Mouse (Mus musculus) lung, postnatal 36 days (tissue): ENCODE measurements around the gene Psen2.

Experiments
- DNase-seq: peaks from one replicate; pipeline ENCODE4 v3.0.0; 2022; ENCODE audit warnings: mixed read lengths

The Psen2 gene

DNA sequence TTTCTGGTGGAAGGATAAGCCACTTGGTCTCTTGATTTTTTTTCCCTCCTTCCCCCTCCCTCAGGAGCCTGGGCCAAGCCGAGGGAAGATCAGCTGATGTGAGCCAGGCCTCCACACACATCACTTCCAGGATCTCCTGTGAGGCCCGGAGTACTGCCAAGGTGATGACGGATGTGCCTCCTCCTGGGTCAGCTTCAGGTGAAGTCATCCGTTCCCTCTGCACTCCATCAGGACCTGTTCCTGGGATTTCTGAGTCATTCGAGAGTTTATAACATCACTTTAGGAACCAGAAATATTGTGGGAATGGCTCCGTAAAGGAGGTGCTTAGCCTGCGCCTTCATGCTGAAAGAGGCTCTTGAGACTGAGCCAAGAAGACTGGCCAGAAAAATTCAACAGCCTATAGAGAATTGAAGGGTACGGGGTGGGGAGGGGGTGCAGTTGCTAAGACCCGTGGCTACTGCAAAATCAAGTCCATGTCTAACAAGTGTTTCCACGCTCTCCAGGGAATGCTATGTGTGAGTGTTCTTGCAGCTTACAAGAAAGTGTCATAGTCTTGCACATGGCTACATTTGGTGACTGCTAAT lies 11.6 kb upstream of the Psen2 start:
- no peak for DNase-seq

DNA sequence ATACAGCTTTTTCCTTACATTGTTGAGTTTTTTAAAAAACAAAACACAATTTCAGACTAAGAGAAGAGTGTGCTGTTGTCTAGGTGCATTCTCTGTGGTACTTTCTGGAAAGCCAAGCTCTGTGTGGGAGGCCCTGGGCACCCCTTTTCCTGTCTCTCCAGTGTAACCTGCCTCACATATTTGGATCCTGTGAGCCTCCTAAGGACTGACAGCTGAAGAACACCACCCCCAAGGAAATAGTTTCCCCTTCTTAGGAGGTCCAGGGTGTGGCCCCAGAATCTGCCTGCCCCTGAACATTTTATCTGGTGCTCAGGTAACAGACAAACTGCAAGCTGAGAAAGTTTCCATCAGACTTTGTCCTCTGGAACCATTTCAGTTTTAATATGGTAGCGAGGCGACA lies 5.8 kb upstream of the Psen2 start:
- DNase-seq: no peak

DNA sequence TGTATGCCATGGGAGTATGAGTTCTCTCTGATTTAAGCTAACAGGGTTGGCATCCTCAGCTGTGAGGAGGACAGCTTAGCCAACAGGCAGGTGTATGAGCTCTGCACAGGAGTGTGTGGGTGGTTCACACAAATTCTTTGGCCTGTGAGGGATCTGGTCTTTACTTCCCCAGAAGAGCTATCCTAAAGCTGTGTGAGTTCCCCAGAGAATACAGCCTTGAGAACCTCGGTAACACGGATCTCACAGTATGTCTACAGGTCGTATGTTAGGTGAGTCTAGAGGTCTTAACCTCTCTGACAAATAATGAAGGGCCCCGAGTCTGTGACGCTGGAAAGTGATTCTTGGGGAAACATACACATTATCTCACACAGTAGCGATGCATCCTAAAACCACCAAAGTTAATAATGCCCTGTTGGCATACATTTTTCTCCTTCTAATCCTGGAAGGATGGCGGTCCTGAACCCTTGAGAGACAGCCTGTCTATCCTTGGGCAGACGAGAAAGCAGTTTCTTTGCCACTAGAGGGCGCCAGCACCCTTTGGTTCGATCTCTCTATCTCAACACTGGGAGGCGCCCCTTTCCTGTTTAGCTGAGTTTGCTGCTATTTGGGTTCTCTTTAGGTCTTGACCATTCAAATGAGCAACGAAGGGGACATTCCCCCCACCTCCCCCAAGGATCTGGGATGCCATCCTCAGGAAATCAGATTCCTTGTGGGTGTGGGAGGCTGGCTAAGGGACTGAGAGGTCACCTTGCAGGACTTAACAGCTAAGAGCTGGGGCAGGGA lies 5.2 kb upstream of the Psen2 start:
- DNase-seq: peak; percentile 97

DNA sequence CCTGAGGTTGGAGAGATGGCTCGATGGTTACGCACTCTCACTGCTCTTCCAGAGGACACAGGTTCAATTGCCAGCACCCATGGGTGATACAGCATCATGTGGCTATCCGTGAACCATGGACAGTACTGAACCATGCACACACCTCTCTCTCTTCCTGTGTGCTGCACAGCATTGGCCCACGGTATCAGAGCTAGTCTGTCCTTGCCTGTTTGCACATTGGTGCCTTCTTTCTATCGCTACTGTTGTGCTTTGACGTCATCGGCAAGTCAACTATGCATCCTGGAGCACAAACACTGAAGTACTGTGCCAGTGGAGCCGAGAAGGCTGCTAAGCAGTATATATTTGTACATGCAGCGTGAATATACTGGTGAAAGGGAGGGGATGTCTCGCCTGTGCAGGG lies 3.9 kb upstream of the Psen2 start:
- DNase-seq: no peak

DNA sequence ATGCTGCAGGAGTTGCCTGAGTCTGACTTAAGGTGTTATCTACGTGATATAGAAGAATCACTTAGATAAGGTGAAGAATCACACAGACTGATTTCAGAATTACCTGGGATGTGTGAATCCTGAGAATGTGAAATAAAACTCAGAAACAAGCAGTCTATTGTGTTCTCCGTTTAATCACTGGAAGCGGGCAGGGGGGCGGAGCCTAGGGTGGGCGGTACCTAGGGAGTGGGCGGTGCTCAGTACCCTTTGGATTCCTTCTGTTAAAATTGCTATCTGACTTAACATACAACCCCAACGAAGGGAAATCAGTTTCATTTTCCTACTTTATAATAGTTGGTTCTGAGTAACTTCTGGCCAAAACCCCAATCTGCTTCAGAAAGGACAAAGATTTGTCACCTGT lies 2.2 kb upstream of the Psen2 start:
- peak; percentile 81 for DNase-seq

DNA sequence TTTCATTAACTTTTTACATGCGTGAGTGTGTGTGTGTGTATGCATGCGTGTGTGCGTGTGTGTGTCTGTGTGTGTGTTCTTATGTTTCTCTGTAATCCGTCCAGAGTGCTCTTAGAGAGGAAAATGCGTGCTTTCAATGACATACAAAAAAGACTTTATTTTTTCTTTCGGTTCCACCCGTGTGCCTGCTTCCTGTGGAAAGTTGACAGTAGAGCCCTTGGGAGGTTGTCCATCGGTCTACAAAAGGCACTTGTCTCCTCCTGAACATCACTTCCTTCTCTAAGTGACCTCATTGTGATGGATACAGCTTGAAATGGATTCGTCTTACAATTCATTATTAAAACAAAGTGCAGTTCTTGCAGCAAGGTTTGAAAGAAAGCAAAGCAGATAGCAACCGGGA lies 1.6 kb upstream of the Psen2 start:
- DNase-seq: no peak

DNA sequence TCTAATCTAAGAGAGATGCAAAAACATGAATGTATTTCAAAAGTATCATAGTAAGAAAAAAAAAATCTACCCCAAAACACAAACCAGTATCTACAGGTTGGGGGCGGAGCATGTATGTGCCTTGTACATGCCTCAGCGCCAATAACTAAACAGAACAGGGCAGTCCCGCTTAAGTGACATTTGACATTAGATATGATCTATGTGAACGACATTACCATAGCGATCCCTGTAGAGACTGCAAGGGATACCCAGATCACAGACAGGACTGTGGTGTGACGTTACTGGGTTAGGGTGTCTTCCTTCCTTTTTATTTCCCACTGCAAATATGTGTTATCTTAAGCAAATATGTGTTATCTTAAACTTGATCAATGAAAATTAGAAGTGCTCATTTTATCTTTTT lies 1.2 kb upstream of the Psen2 start:
- DNase-seq: no peak

DNA sequence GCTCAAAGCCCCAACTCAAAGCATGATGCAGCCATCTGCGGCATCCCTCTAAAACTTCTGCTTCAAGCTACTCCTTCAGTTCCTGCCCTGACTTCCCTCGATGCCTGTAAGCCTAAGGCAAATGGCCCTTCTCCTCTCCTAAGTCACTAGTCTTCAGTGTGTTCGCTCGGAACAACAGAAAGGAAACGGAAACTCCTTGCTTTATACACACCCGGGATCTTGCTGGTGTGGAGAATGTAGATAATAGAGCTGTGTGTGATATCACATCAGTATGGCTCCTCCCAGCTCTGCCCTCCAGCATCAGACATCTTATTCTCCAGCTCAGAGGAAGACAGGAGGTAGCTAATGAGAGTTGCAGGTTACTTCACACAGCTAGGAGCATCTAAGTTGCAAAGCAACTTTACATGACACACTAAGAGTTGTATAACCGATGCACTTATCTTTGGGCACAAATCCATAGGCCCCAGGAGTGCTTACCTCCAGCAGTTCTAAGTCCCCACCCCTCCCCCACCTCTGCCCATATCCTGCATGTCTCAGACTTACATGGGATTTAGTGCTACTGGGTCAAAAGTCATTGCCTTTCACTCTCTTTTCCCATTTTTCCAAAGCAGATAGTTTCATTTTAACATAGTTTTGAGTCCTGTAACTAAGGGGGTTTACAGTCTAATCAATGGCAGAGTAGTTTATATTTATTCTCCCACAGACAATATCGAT lies 1.2 kb downstream of the Psen2 start:
- no peak for DNase-seq

DNA sequence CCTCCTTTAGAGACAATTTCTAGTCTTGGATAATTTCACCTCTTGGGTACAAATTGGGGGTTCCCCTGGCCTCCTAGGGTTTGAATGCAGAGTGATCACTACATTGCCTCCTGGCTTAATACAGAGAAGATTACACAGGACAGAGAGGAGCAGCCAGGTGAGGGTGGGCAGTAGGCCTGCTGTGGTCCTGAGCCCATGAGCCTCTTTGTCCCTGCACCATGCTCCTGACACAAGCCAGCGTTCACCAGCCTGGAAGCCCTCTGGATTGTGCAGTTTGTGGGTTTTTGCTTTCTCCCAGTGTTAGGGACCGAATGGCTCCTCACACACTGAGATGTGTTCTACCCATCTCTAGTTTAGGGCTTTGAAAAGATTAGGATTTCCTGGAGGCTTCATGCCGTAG lies 1.8 kb downstream of the Psen2 start:
- DNase-seq: no peak

DNA sequence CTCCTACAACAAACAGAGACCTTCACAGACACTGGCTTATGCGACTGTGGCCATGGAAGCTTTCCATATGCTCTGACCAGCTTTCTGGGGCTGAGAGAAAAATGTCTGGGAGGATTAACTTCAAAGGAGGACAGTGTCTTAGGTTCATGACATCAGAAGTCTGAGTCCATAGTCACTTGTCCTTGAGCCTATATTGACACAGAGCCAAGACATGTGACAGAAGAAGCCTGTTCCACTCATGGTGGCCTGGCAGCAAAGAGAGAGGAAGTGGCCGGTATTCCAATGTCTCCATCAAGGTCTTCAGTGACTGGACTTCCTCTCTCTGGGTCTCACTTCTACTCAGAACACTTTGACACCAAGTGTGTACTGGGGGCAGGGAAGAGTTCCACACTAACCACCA lies 2.4 kb downstream of the Psen2 start:
- peak; percentile 59 for DNase-seq

DNA sequence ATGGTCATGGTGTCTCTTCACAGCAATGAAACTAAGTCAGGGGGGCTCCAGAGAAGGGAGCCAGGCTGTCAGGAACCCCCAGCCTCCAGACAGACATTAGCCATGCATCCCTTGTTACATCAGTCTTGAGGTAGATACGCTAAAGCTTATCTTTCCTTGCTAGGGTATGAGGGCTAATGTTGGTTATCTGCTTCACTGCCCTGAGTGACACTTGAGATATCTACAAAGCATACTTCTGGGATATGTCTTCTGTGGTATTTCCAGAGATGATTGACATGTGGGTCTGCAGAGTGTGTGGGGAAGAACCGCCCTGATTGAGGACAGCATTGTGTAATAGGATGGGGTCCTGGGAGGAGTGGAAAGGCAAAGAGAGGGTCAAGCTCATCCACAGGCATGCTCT lies 3.5 kb downstream of the Psen2 start:
- no peak for DNase-seq

DNA sequence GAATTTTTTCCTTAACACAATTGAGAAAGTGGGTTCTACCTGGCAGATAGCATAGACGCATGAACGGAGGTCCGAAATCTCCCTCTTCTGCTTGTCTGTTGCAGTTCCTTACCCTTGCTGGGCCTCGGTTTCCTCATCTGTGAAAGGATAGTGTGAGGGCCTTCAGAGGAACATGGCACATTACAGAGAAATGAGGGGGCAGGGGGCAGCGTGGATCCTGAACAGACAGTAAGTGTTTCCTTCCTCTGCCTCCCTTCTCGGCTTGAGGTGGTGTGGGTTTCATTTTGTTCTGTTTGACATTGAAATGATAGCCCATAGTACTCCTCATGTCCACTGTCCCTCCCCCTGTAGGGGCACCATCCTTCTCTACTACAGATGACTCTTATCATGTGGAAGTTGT lies 5.8 kb downstream of the Psen2 start:
- no peak for DNase-seq

DNA sequence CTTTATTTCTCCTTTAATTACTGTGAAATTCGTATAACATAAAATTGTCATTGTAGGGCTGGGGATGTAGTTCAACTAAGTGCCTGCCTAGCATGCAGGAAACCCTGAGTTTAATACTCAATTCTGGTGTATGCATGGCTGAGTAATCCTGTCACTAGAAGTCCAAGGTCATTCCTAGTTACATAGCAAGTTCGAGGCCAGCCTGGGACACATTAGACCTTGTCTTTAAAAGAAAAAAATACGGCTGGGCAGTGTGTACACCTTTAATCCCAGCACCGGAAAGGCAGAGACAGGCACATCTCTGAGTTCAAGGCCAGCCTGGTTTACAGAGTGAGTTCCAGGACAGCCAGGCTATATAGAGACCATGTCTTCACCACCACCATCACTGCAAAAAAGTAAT lies 6.4 kb downstream of the Psen2 start:
- DNase-seq: no peak

DNA sequence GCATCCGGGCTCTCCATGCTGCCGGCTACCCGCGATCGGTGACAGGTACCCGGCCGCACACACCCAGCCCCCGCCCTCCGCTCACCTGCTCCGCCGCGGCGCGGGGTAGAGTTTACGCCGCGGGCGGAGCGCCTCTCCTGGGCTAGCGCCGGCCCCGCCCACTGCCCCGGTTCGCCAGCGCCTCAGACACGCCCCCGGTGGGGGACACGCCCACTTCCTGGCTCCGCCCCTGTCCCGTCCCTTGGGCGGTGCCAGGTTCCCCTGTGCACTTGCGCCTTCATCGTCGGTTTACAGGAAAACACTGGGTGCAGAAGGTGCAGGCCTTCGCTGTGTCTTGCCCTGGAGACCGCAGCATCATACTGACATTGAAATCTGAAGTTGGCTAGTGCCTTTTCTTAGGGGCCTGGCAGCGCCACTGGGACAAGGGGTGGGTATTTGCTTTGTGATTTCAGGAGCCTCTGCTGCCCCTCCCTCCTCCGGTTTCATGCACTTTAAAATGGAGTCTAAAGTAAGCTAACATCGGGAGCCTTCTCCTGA lies 7.0 kb downstream of the Psen2 start:
- DNase-seq: peak; percentile 97

DNA sequence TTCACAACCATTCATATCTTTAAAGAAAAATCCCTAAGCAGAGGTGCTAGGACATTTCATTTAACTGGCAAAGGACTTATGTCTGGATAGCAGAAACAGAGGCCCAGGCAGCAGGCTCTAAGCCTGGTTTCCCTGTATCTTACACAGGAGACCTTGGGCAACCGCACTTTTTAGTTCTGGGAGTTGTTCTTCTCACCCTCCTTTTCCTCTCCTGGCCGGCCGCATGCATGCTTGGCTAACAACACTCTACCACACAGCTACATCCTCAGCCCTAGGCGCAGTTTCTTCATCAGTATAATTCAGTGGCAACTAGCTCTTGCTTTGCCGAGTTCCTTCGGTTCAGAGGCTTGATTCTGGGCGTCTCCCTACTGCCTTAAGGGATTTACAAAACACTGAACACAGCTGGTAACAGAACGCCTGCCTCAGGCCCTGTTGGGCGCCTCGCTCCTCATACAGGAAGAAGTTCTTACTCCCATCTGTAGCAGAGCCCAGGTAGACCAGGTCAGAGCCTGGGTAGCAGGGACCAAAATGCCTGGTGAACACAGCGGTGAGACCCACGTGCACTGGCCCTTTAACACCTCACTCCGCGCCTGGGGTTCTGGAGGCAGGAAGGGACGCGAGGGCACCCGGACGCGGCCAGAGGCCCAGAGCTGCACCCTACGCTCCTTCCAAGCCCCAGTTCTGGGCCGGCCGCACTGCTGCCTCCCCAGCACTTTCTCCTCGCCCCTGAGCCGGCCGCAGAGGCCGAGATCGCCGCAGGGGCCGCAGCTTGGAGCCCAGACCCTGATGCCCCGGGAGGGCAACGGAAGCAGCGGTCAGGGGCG lies 7.7 kb downstream of the Psen2 start:
- DNase-seq: peak; percentile 48

DNA sequence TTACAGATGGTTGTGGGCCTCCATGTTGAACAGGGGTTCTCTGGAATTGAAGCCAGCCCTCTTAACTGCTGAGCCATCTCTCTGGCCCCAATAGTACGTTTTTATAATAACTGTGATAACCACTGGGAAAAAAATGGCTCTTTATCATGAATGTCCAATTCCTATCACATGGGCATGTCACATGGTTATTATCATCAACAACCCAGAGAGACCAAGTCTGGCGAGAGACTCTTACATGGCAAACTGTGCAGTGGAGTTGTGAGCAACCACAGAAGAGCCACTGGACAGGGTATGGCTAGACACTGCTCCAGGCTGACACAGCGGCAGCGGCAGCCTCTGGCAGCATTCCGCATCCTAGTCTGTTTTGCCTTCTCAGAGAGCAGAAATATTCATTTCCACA lies 8.9 kb downstream of the Psen2 start:
- DNase-seq: no peak

DNA sequence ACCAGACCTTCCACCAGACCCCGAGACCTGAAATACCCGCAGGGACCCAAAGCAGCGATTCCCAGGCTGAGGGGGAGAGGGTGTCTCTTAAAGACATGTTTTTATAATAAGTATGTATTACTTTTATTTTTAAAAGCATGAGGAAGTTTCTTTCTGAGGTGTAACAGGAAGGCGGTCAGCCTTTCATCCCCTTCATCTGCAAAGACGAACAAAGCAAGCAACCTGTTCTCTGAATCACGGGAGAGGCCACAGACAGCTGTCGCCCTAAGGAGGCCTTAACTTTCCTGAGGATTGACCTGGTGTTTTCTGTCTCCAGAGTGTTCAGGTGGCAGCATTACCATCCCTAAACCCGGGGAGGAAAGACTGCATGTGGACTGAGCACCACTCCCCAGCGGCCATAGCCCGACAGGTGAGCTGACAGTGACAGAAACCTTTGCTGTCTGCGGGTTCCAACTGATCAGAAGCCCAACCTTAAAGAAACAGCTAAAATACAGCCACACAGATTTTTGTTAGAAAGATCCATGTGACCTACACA lies 10.5 kb downstream of the Psen2 start:
- no peak for DNase-seq

DNA sequence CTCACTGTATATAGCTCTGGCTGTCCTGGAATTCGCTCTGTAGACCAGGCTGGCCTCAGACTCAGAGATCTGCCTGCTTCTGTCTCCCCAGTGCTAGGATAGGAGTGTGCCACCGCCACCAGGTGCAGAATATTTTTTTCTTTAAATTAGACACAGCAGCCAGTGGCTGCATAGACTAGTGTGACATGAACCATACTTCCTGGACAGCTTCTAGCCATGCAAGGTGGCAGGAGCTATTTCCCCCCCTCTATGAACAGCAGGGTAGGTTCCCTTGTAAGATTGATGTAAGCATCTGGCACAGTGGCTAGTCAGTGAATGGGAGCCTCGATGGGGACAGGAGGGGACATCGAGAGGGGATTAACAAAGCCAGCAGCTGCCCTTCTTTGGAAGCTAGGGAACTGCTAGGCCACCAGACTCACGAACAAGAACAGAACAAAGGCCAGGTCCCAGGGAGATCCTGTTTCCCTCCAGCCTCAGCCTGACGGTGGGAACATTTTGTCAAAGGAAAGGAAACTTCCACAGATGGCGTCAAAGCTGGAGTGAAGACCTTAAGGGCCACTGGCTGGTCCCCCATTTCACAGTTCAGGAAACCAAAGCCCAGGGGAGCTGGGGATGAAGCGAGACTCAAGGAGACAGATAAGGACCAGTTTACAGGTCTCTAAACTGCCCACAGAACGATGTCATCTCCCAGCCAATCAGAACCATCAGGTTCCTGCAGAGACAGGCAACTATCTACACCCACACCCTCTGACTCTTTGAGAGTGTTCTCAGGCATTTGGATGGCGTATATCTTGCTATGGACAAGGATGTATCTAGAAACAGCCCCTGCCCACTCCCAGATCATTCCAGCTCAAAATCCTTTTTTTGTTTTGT lies 11.8 kb downstream of the Psen2 start:
- no peak for DNase-seq

DNA sequence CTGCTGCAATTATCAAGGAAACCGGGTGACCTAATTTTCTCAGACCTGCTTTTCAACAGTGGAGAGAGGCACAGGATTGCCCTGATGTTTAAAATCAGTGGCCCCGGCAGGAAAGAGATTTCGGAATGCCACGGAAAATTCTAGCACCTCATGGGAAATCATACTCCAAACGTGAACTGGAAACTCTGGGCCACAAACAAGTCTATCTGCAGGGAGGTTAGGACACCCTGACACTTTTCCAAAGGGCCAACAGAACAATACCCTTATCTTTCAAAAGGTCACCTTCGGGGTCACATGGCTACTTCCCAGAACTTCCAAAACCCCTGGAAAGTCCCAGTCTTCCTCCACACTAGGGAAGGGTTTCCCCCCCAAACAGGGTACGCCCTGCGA lies 12.8 kb downstream of the Psen2 start:
- DNase-seq: no peak

DNA sequence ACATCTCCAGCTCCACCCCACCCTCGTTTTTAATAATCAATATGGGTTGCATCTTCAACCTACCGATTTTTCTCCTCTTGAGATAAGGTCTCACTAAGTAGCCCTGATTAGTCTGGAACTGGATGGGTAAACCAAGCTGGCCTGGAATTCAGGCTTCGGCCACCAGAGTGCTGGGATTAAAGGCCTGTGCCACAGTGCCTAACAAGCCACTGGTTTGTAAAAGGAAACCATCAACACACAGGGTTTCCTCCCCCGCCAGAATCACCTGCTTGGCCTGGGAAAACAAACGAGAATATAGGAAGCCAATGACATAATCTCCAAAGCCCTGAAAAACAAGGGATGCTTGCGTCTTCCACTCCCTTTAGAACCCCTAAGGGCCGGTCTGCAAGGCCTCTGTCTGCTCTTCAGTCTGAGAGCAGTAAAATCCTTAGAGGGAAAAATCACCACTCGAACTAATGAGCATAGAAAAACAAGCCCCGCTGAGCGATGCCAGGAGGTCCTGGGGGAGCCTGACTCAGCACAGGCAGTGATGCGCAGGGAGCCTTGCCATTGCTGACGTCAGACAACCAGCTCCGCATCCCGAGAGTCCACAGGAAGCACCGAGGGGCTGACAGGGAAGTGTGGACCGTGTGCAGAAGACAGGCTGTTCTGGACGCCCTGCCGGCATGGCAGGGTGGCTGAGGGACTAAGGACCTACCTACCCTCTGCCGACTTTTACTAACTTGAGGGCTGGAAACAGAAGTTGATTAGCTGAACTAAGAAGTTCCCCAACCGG lies 13.4 kb downstream of the Psen2 start:
- peak; percentile 77 for DNase-seq

DNA sequence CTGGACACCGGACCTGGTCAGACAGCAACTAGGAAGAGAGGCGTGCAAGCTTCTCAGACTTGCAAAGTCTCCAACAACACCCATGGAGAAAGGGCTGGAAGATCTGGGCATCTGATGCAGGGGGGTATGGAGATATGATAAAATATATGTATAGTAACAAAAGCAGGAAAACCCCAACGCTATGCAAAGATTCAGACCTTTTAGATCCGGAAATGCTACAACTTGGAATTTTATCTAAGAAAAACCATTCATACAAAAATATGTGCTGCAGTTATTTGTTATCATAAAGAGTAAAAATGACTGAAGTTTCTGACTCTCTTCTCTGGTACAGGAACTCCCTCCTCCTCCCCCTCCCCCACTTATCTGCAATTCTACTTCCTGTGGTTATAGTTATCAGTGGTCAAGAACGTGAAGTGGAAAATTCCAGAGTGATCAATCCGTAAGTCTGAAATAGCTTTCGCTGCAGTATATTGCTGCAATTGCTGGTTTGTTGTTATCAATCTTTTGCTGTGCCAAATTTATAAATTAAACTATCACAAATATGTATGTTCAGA lies 14.6 kb downstream of the Psen2 start:
- peak; percentile 33 for DNase-seq
